Mouse (Mus musculus) MEL (cell line): ENCODE results near the gene Ryr3. TPM values are rescaled to one million over a fixed set of nuclear protein-coding genes. Genes with fewer than 3 reads are reported as not detected.
A peak's percentile ranks its signal among the peaks of the same experiment; 100 is the strongest.

ENCODE experiments used
- DNase-seq: peaks from one replicate; pipeline ENCODE4 v3.0.0; 2011; ENCODE audit warnings: low read depth, low spot score
- H3K27ac ChIP-seq: 2 replicates; pipeline ENCODE4 v1.5.1; 2012; ENCODE audit warnings: low read depth, mild to moderate bottlenecking, control low read depth, low read length, moderate library complexity; ENCODE audit not compliant: control insufficient read depth
- H3K27me3 ChIP-seq, 2 experiments: fragments of 150-350 bp in 1 of 2; sonication (generic) in 1 of 2; 2 replicates each; pipeline ENCODE4 v1.6.1; 2012; ENCODE audit warnings: low read length in 2 of 2, mild to moderate bottlenecking in 2 of 2, improper control_type of control experiment in 1 of 2, moderate library complexity in 1 of 2; ENCODE audit not compliant: insufficient read depth in 2 of 2, control insufficient read depth in 1 of 2
- H3K36me3 ChIP-seq, 2 experiments: 2 replicates each; pipeline ENCODE4 v1.6.1; 2012 to 2014; ENCODE audit warnings: low read length in 2 of 2, improper control_type of control experiment in 1 of 2, inconsistent platforms in 1 of 2, mild to moderate bottlenecking in 1 of 2; ENCODE audit not compliant: insufficient read depth in 2 of 2, control insufficient read depth in 1 of 2
- H3K4me1 ChIP-seq, 2 experiments: fragments of 150-350 bp in 1 of 2; sonication (generic) in 1 of 2; 2 replicates each; pipeline ENCODE4 v1.6.1; 2012; ENCODE audit warnings: low read length in 2 of 2, improper control_type of control experiment in 1 of 2, mild to moderate bottlenecking in 1 of 2; ENCODE audit not compliant: insufficient read depth in 2 of 2, control insufficient read depth in 1 of 2
- H3K4me3 ChIP-seq, 2 experiments: fragments of 150-350 bp in 1 of 2; sonication (generic) in 1 of 2; 2 replicates each; pipeline ENCODE4 v1.5.1; 2012; ENCODE audit warnings: low read depth in 2 of 2, low read length in 2 of 2, mild to moderate bottlenecking in 2 of 2, moderate library complexity in 2 of 2, control low read depth in 1 of 2, improper control_type of control experiment in 1 of 2; ENCODE audit not compliant: control insufficient read depth in 1 of 2, insufficient read depth in 1 of 2
- H3K79me2 ChIP-seq: 2 replicates; pipeline ENCODE4 v1.6.1; 2012; ENCODE audit warnings: mild to moderate bottlenecking, low read length, moderate library complexity; ENCODE audit not compliant: control insufficient read depth, poor library complexity, insufficient read depth
- H3K9ac ChIP-seq: 2 replicates; pipeline ENCODE4 v1.6.1; 2012; ENCODE audit warnings: low read depth, mild to moderate bottlenecking, control low read depth, low read length, moderate library complexity; ENCODE audit not compliant: control insufficient read depth, poor library complexity, severe bottlenecking
- H3K9me3 ChIP-seq: fragments of 150-350 bp; sonication (generic); replicated peaks from 2 replicates; pipeline ENCODE4 v1.6.1; 2012; ENCODE audit warnings: mild to moderate bottlenecking, low read length, improper control_type of control experiment, moderate library complexity; ENCODE audit not compliant: insufficient read depth
- BHLHE40 ChIP-seq: IDR thresholded peaks from 2 replicates; pipeline ENCODE4 v1.6.1; 2012; ENCODE audit warnings: low read depth, mild to moderate bottlenecking, inconsistent platforms, low read length, improper control_type of control experiment, borderline replicate concordance
- CHD1 ChIP-seq: IDR thresholded peaks from 2 replicates; pipeline ENCODE4 v1.6.1; 2012; ENCODE audit warnings: low read depth, mild to moderate bottlenecking, inconsistent platforms, low read length, improper control_type of control experiment
- CHD2 ChIP-seq: IDR thresholded peaks from 2 replicates; pipeline ENCODE4 v1.6.1; 2011; ENCODE audit warnings: low read length, improper control_type of control experiment
- CTCF ChIP-seq, 3 experiments: IDR thresholded peaks in 2 of 3; conservative IDR thresholded peaks in 1 of 3; 2 replicates each; pipeline ENCODE4 v1.5.1; 2011 to 2012; ENCODE audit warnings: low read length in 3 of 3, low read depth in 2 of 3, mild to moderate bottlenecking in 2 of 3, improper control_type of control experiment in 1 of 3, inconsistent platforms in 1 of 3, mixed read lengths in 1 of 3, moderate library complexity in 1 of 3; ENCODE audit not compliant: control insufficient read depth in 1 of 3, insufficient read depth in 1 of 3, poor library complexity in 1 of 3, severe bottlenecking in 1 of 3
- ELF1 ChIP-seq: IDR thresholded peaks from 2 replicates; pipeline ENCODE4 v1.6.1; 2014; ENCODE audit warnings: low read depth, mild to moderate bottlenecking, inconsistent platforms, low read length, improper control_type of control experiment, moderate library complexity
- EP300 ChIP-seq, 2 experiments: IDR thresholded peaks; 2 replicates each; pipeline ENCODE4 v1.6.1; 2011; ENCODE audit warnings: improper control_type of control experiment in 2 of 2, low read length in 2 of 2, low read depth in 1 of 2, mild to moderate bottlenecking in 1 of 2
- ETS1 ChIP-seq: IDR thresholded peaks from 2 replicates; pipeline ENCODE4 v1.6.1; 2012; ENCODE audit warnings: low read depth, mild to moderate bottlenecking, inconsistent platforms, low read length, improper control_type of control experiment, moderate library complexity
- GABPA ChIP-seq: IDR thresholded peaks from 2 replicates; pipeline ENCODE4 v1.6.1; 2012; ENCODE audit warnings: low read depth, mild to moderate bottlenecking, inconsistent platforms, low read length, improper control_type of control experiment, moderate library complexity
- GATA1 ChIP-seq: IDR thresholded peaks from 2 replicates; pipeline ENCODE4 v1.6.1; 2011; ENCODE audit warnings: low read depth, low read length, improper control_type of control experiment
- KAT2A ChIP-seq: conservative IDR thresholded peaks from 2 replicates; pipeline ENCODE4 v1.6.1; 2012; ENCODE audit warnings: low read depth, low read length, improper control_type of control experiment, inconsistent platforms
- MAFK ChIP-seq: IDR thresholded peaks from 2 replicates; pipeline ENCODE4 v1.6.1; 2011; ENCODE audit warnings: low read depth, mild to moderate bottlenecking, low read length, improper control_type of control experiment, borderline replicate concordance
- MAX ChIP-seq: IDR thresholded peaks from 2 replicates; pipeline ENCODE4 v1.6.1; 2011; ENCODE audit warnings: low read length, improper control_type of control experiment
- MAZ ChIP-seq: IDR thresholded peaks from 2 replicates; pipeline ENCODE4 v1.6.1; 2012; ENCODE audit warnings: low read depth, mild to moderate bottlenecking, inconsistent platforms, low read length, improper control_type of control experiment
- MEF2A ChIP-seq: IDR thresholded peaks from 2 replicates; pipeline ENCODE4 v1.6.1; 2014; ENCODE audit warnings: low read depth, mild to moderate bottlenecking, inconsistent platforms, low read length, improper control_type of control experiment; ENCODE audit not compliant: poor library complexity, insufficient replicate concordance, severe bottlenecking; ENCODE audit errors: extremely low read depth
- MXI1 ChIP-seq: IDR thresholded peaks from 2 replicates; pipeline ENCODE4 v1.6.1; 2011; ENCODE audit warnings: mild to moderate bottlenecking, low read depth, low read length, improper control_type of control experiment
- NELFE ChIP-seq: IDR thresholded peaks from 2 replicates; pipeline ENCODE4 v1.6.1; 2011; ENCODE audit warnings: low read depth, low read length, improper control_type of control experiment
- POLR2AphosphoS2 ChIP-seq: IDR thresholded peaks from 2 replicates; pipeline ENCODE4 v1.6.1; 2011; ENCODE audit warnings: low read length, improper control_type of control experiment
- RAD21 ChIP-seq: IDR thresholded peaks from 2 replicates; pipeline ENCODE4 v1.6.1; 2011; ENCODE audit warnings: mild to moderate bottlenecking, low read depth, low read length, improper control_type of control experiment
- RCOR1 ChIP-seq: IDR thresholded peaks from 2 replicates; pipeline ENCODE4 v1.6.1; 2012; ENCODE audit warnings: low read depth, mild to moderate bottlenecking, inconsistent platforms, low read length, improper control_type of control experiment
- SIN3A ChIP-seq: IDR thresholded peaks from 2 replicates; pipeline ENCODE4 v1.6.1; 2012; ENCODE audit warnings: low read length, improper control_type of control experiment, inconsistent platforms
- SMC3 ChIP-seq: IDR thresholded peaks from 2 replicates; pipeline ENCODE4 v1.6.1; 2011; ENCODE audit warnings: low read depth, low read length, improper control_type of control experiment
- TAL1 ChIP-seq: IDR thresholded peaks from 2 replicates; pipeline ENCODE4 v1.6.1; 2012; ENCODE audit warnings: mild to moderate bottlenecking, inconsistent platforms, low read length, moderate library complexity, mixed read lengths
- TBP ChIP-seq: IDR thresholded peaks from 2 replicates; pipeline ENCODE4 v1.8.0; 2011; ENCODE audit warnings: low read depth, low read length, improper control_type of control experiment
- TCF12 ChIP-seq: IDR thresholded peaks from 2 replicates; pipeline ENCODE4 v1.6.1; 2014; ENCODE audit warnings: low read depth, mild to moderate bottlenecking, inconsistent platforms, low read length, improper control_type of control experiment, moderate library complexity
- ZC3H11A ChIP-seq: IDR thresholded peaks from 2 replicates; pipeline ENCODE4 v1.6.1; 2012; ENCODE audit warnings: low read depth, mild to moderate bottlenecking, inconsistent platforms, low read length, improper control_type of control experiment
- ZMIZ1 ChIP-seq: IDR thresholded peaks from 2 replicates; pipeline ENCODE4 v1.6.1; 2012; ENCODE audit warnings: low read depth, mild to moderate bottlenecking, inconsistent platforms, low read length, improper control_type of control experiment, moderate library complexity
- polyA plus RNA-seq, 2 experiments: library from polyadenylated mRNA; stranded (reverse) in 1 of 2; unstranded in 1 of 2; fragments of >175 nt in 1 of 2; fragments of >200 nt in 1 of 2; gene quantifications; 2 replicates each; pipeline versions ENCODE4 v1.2.1 to v1.2.4; 2012; ENCODE audit warnings: low replicate concordance in 2 of 2, low read depth in 1 of 2; ENCODE audit not compliant: insufficient read length in 2 of 2, insufficient read depth in 1 of 2, missing spikeins in 1 of 2
- total RNA-seq: library from RNA; depleted of rRNA; stranded (reverse); fragments of 300-350 nt; gene quantifications from 2 replicates; pipeline ENCODE4 v1.2.3, GENCODE M21; 2012

The Ryr3 gene
- total and polyA plus RNA-seq, 3 experiments: 0.04 TPM; not detected in 2

DNA sequence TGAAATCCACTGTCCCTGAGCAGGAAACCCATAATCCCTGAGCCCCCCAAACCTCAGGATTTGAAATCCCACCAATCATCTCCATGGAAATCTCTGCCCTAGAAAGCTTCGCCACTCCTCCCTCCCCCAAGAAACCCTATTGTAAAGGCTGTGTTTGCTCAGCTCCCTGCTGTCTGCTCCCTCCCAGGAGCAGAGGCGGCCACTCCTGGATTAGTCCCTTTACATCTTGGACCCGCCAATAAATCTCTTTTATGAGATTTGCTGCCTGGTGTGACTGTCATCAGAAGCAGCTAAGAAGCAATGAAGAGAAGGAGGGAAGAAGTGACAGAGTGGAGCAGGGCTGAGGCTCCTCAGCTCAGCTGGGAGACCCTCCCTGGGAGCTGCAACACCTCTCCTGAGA, 599.7 kb downstream of the Ryr3 start:
- no peaks in the 10 kb centered on the region for H3K9me3 ChIP-seq
- H3K4me1 ChIP-seq: no peaks in the 10 kb centered on the region
- H3K79me2 ChIP-seq: no peaks in the 10 kb centered on the region
- H3K9ac ChIP-seq: no peak overlapping the region
- H3K36me3 ChIP-seq: no peaks in the 10 kb centered on the region
- TF ChIP-seq TBP (no peak), EP300 (IDR thresholded peaks at IDR 0.05; ENCODE audit: low read depth in 1 of 2, low read length in 2 of 2) (no peak), BHLHE40 (no peak), ZMIZ1 (no peak), GATA1 (no peak), MEF2A (no peak), RCOR1 (no peak), NELFE (no peak), TCF12 (no peak), ETS1 (no peak), GABPA (no peak), KAT2A (no peak), ELF1 (no peak)
- no peak for DNase-seq
- H3K4me3 ChIP-seq: no peak overlapping the region
- H3K27ac ChIP-seq: no peak overlapping the region
- no peaks in the 10 kb centered on the region for H3K27me3 ChIP-seq

- Histone ChIP-seq H3K9ac (no peak overlapping the region), H3K9me3 (no peaks in the 10 kb centered on the region)
- no peak for TF ChIP-seq MAX
- TF ChIP-seq, all 39 proteins: peak for 0
- H3K4me3 ChIP-seq: no peak overlapping the region
- no peak overlapping the region for H3K27ac ChIP-seq
- H3K36me3 ChIP-seq: no peaks in the 10 kb centered on the region
- no peaks in the 10 kb centered on the region for H3K27me3 ChIP-seq
- no peak for DNase-seq
- H3K4me1 ChIP-seq: no peaks in the 10 kb centered on the region
- H3K79me2 ChIP-seq: no peaks in the 10 kb centered on the region
Observed at GRCm38 (mm10) chr2:112614375-112614774, 602.5 kb downstream of the Ryr3 start.

- Histone ChIP-seq H3K4me1 (no peaks in the 10 kb centered on the region), H3K79me2 (no peaks in the 10 kb centered on the region), H3K9me3 (no peaks in the 10 kb centered on the region), H3K27ac (no peak overlapping the region), H3K4me3 (no peak overlapping the region), H3K27me3 (no peaks in the 10 kb centered on the region), H3K9ac (no peak overlapping the region), H3K36me3 (no peaks in the 10 kb centered on the region)
- TF ChIP-seq MXI1 (no peak), MAZ (no peak), GATA1 (0 out of 2 replicates have a peak, but pooled peaks have one; percentile 5), TAL1 (no peak), MAFK (no peak), EP300 (IDR thresholded peaks at IDR 0.05; ENCODE audit: low read depth in 1 of 2, low read length in 2 of 2) (no peak), CHD1 (no peak), CTCF (IDR thresholded peaks at IDR 0.05 in 2 of 3, conservative IDR thresholded peaks at IDR 0.05 in 1 of 3; ENCODE audit: control insufficient read depth in 1 of 3, insufficient read depth in 1 of 3, low read depth in 2 of 3, low read length in 3 of 3, poor library complexity in 1 of 3, severe bottlenecking in 1 of 3) (peak in 1 of 3 experiments; percentile 71; a peak in 3 of 6 replicates), TCF12 (no peak), BHLHE40 (no peak), RAD21 (peak; percentile 60), ZC3H11A (peak; percentile 46), SIN3A (no peak), CHD2 (no peak), MEF2A (no peak), SMC3 (peak; percentile 76), ZMIZ1 (no peak), TBP (no peak), POLR2AphosphoS2 (no peak)
- peak; percentile 52 for DNase-seq
Observed at GRCm38 (mm10) chr2:112612628-112613027, 604.3 kb downstream of the Ryr3 start.
